Mouse (Mus musculus) E14TG2a.4 (cell line): ENCODE measurements at regions not wholly inside any gene's neighbourhood (a gene's known extent, or its start where the extent isn't known, plus 50 kb on each side); places are given as distances from the start of the nearest gene placed in this dataset.

Experiments
- CTCF ChIP-seq: conservative IDR thresholded peaks from 2 replicates; pipeline ENCODE4 v1.5.1; 2014; ENCODE audit warnings: low read length
- NANOG ChIP-seq: IDR thresholded peaks from 2 replicates; pipeline ENCODE4 v1.6.1; 2014; ENCODE audit warnings: borderline replicate concordance, low read length, mixed read lengths
- POU5F1 ChIP-seq: IDR thresholded peaks from 2 replicates; pipeline ENCODE4 v1.6.1; 2014; ENCODE audit warnings: low read length, borderline replicate concordance

DNA sequence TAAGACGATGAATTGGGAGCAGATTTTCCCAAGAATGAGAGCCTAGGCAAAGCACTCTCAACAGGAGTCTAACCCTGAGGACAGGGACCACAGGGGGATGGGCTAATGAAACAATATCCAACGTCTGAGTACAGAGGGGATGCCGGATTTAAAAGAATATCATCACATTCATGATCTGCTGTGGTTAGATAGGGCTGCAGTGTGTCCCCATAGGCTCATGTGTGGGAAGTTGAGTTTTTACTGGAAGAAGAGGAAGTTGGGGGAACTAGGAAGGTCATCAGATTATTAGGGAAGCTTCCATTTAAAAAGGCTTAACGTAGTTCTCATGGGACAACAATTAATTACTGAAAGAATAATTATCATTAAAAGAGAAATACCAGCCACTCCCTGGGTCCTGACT is 120.3 kb upstream of the Fmo9 start:
- TF ChIP-seq CTCF (no peak), NANOG (no peak), POU5F1 (no peak)
